Mouse (Mus musculus) brain, embryonic 14.5 days (tissue): ENCODE measurements at regions not wholly inside any gene's neighbourhood (a gene's known extent, or its start where the extent isn't known, plus 50 kb on each side); places are given as distances from the start of the nearest gene placed in this dataset.

ENCODE experiments used
- CTCF ChIP-seq: fragments of 200-500 bp; IDR thresholded peaks from 2 replicates; pipeline ENCODE4 v1.5.1; 2012; ENCODE audit warnings: inconsistent platforms, mild to moderate bottlenecking, moderate library complexity, borderline replicate concordance; ENCODE audit not compliant: insufficient read depth, insufficient read length; ENCODE audit errors: extremely low read depth
- POLR2A ChIP-seq: fragments of 200-500 bp; IDR thresholded peaks from 2 replicates; pipeline ENCODE4 v1.6.1; 2012; ENCODE audit warnings: mild to moderate bottlenecking, inconsistent platforms, borderline replicate concordance; ENCODE audit not compliant: poor library complexity, insufficient read depth, insufficient read length, severe bottlenecking; ENCODE audit errors: extremely low read depth

DNA sequence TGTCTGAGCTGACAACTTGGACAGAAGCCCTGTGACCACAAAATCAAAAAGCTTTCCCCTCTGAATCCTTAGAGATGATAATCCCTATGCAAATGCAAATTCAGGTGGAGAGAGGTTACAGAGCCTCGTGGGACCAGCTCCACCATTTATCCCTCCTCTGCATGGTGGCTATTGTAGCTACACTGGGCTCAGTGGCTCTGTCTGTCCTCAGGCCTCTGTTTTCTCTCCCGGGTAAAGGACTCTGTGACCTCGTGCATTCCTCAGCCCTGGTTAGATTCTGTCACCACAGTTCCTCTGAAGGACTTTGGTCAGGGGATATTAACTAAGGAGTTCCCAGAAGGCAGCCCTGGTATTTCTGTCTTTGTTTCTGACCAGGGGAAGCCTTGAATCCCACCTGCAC is 452.3 kb downstream of the Vrk1 start:
- TF ChIP-seq POLR2A (no peak), CTCF (no peak)
